Comparison of ENCODE assay signal across 9 mouse cellular contexts in the genomic region with DNA sequence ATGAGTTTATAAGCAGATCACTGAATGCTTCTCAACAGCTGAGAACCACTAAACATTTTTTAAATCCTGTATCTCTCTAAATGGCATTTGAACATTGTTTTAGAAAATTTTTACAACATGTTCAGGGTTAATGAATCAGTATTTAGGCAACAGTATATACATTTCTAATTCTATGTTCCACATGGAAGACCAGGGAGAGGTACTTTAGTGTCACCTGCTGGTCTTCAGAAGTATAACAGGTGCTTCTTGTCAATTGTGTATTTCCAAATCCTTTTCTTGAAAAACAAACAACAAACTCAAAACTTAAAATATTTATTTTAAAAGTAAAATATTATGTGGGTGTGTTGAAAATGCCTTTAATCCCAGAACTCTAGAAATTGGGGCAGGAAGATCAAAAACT. TPM values are rescaled to one million over a fixed set of nuclear protein-coding genes. Genes with fewer than 3 reads are reported as not detected.
DNase-seq lines count a peak whose midpoint lies in the region; ATAC-seq lines count a peak whose summit lies in the region.
"Had no signal": no experiment of that assay in that cellular context is flagged by ENCODE, and none has a peak within 500 bp of the region (broad histone marks: within the 10 kb centered on the region; RNA-seq: fewer than 3 reads in every experiment).

No protein-coding gene starts in this region.

- DNase-seq in midbrain, embryonic 14.5 days, result peak; percentile 76
- DNase-seq in ovary, postnatal 10 days (ENCODE audit: low spot score), result no peak
- DNase-seq in adrenal gland, adult 8-10 months, result no peak

- H3K27ac ChIP-seq in heart, embryonic 13.5 days (replicated peaks), result 0 out of 2 replicates have a peak overlapping the region, but pooled peaks have one; percentile 84
- H3K27ac ChIP-seq in heart, embryonic 11.5 days (ENCODE audit: low read depth, low read length), result no peak overlapping the region
- H3K27ac ChIP-seq in midbrain, embryonic 14.5 days (replicated peaks; ENCODE audit: low read depth, low read length), result no peak overlapping the region
- H3K27ac ChIP-seq in midbrain, embryonic 15.5 days, result no peak overlapping the region
- H3K27ac ChIP-seq: limb, embryonic 12.5 days had no signal

- H3K27me3 ChIP-seq in heart, embryonic 13.5 days (replicated peaks), result no peaks in the 10 kb centered on the region
- no peaks in the 10 kb centered on the region for H3K27me3 ChIP-seq in heart, embryonic 11.5 days (ENCODE audit: control insufficient read depth, insufficient read depth, low read length)
- no peaks in the 10 kb centered on the region for H3K27me3 ChIP-seq in midbrain, embryonic 14.5 days (ENCODE audit: control insufficient read depth, insufficient read depth, low read length)
- H3K27me3 ChIP-seq in midbrain, embryonic 15.5 days (replicated peaks), result no peaks in the 10 kb centered on the region
- H3K27me3 ChIP-seq: limb, embryonic 12.5 days had no signal

- H3K9ac ChIP-seq in heart, embryonic 13.5 days, result no peak overlapping the region
- no peak overlapping the region for H3K9ac ChIP-seq in heart, embryonic 11.5 days (ENCODE audit: low read depth, low read length)
- H3K9ac ChIP-seq in midbrain, embryonic 14.5 days (replicated peaks; ENCODE audit: low read length), result no peak overlapping the region
- no peak overlapping the region for H3K9ac ChIP-seq in midbrain, embryonic 15.5 days
- H3K9ac ChIP-seq: limb, embryonic 12.5 days had no signal

- peaks cover 13% of the 10 kb centered on the region for H3K4me1 ChIP-seq in heart, embryonic 13.5 days
- 0 out of 2 replicates have a peak, but pooled peaks cover 3% of the 10 kb centered on the region for H3K4me1 ChIP-seq in heart, embryonic 11.5 days (ENCODE audit: control insufficient read depth, insufficient read depth, low read length)
- H3K4me1 ChIP-seq in midbrain, embryonic 14.5 days (ENCODE audit: control insufficient read depth, insufficient read depth, low read length), result no peaks in the 10 kb centered on the region
- H3K4me1 ChIP-seq in midbrain, embryonic 15.5 days, result no peaks in the 10 kb centered on the region
- H3K4me1 ChIP-seq: limb, embryonic 12.5 days had no signal

- no peak for ATAC-seq in heart, embryonic 13.5 days (ENCODE audit: extremely low read depth, insufficient number of reproducible peaks, low FRiP score, low TSS enrichment)
- no peak for ATAC-seq in heart, embryonic 11.5 days (replicated peaks; ENCODE audit: insufficient number of reproducible peaks, low FRiP score, low TSS enrichment)
- no peak for ATAC-seq in midbrain, embryonic 14.5 days (ENCODE audit: low FRiP score, low TSS enrichment)
- ATAC-seq in midbrain, embryonic 15.5 days (replicated peaks), result no peak
- ATAC-seq in activated CD4-positive, CD25-positive, alpha-beta regulatory T cell, adult 4 months, result peak; percentile 76
- ATAC-seq in megakaryocyte-erythroid progenitor cell, adult 5-6 weeks (replicated peaks; ENCODE audit: low FRiP score, low TSS enrichment, poor library complexity, severe bottlenecking), result peak; percentile 71; the same call in 1 of the 2 replicates

- H3K4me2 ChIP-seq in heart, embryonic 13.5 days, result no peak overlapping the region
- H3K4me2 ChIP-seq in heart, embryonic 11.5 days, result no peak overlapping the region
- H3K4me2 ChIP-seq in midbrain, embryonic 14.5 days (ENCODE audit: low read length), result no peak overlapping the region
- H3K4me2 ChIP-seq in midbrain, embryonic 15.5 days, result no peak overlapping the region
- H3K4me2 ChIP-seq: limb, embryonic 12.5 days had no signal

- H3K9me3 ChIP-seq in heart, embryonic 13.5 days, result peaks cover 3% of the 10 kb centered on the region; the same call in 1 of the 2 replicates
- H3K9me3 ChIP-seq in heart, embryonic 11.5 days (replicated peaks; ENCODE audit: control insufficient read depth, low read length), result no peaks in the 10 kb centered on the region
- no peaks in the 10 kb centered on the region for H3K9me3 ChIP-seq in midbrain, embryonic 14.5 days (ENCODE audit: control insufficient read depth, low read length)
- no peaks in the 10 kb centered on the region for H3K9me3 ChIP-seq in midbrain, embryonic 15.5 days
- H3K9me3 ChIP-seq: limb, embryonic 12.5 days had no signal

- H3K36me3 ChIP-seq in heart, embryonic 13.5 days, result no peaks in the 10 kb centered on the region
- H3K36me3 ChIP-seq in heart, embryonic 11.5 days (ENCODE audit: control insufficient read depth, insufficient read depth, low read length), result no peaks in the 10 kb centered on the region
- H3K36me3 ChIP-seq in midbrain, embryonic 14.5 days (ENCODE audit: control insufficient read depth, insufficient read depth, low read length), result no peaks in the 10 kb centered on the region
- no peaks in the 10 kb centered on the region for H3K36me3 ChIP-seq in midbrain, embryonic 15.5 days (replicated peaks)
- H3K36me3 ChIP-seq: limb, embryonic 12.5 days had no signal

- H3K4me3 ChIP-seq in heart, embryonic 13.5 days, result no peak overlapping the region
- no peak overlapping the region for H3K4me3 ChIP-seq in heart, embryonic 11.5 days (ENCODE audit: low read depth, low read length)
- H3K4me3 ChIP-seq in midbrain, embryonic 14.5 days (replicated peaks; ENCODE audit: low read depth, low read length), result no peak overlapping the region
- no peak overlapping the region for H3K4me3 ChIP-seq in midbrain, embryonic 15.5 days
- H3K4me3 ChIP-seq: limb, embryonic 12.5 days had no signal

RNA-seq across cellular contexts. Expression of gene Heatr1, which starts 8.5 kb away (rescaled TPM):
- 8.8 and 10.1 TPM in 2 replicates for polyA plus RNA-seq in heart, embryonic 13.5 days (2015; fragmentation: Nextera tagmentation; extraction: Ambion mirVana)
- 15.1 and 16.6 TPM in 2 replicates for polyA plus RNA-seq in heart, embryonic 11.5 days (2014; fragmentation: Nextera tagmentation; extraction: Ambion mirVana)
- polyA plus RNA-seq in midbrain, embryonic 14.5 days (2014; fragmentation: Nextera tagmentation; extraction: Ambion mirVana), result 16.5 and 21.1 TPM in 2 replicates
- polyA plus RNA-seq in midbrain, embryonic 15.5 days (2015; fragmentation: Nextera tagmentation; extraction: Ambion mirVana), result 14.0 and 14.2 TPM in 2 replicates
- 10 to 100 TPM; 32.3 to 42.5 TPM for polyA plus RNA-seq in activated CD4-positive, CD25-positive, alpha-beta regulatory T cell, adult 4 months (2017; shearing (Covaris generic))
- 69.9 and 127 TPM in 2 replicates for total RNA-seq in megakaryocyte-erythroid progenitor cell, adult 5-6 weeks (2014; fragmentation: Nextera tagmentation)
- total RNA-seq in megakaryocyte-erythroid progenitor cell, adult 5-6 weeks (2017), result 129 and 130 TPM in 2 replicates
- total RNA-seq in adrenal gland, adult 8-10 months (2022), result 10 to 100 TPM; 33.3 to 45.0 (median 35.6) TPM

RNA-seq across cellular contexts. Expression of gene Actn2, which starts 45.7 kb away (rescaled TPM):
- polyA plus RNA-seq in heart, embryonic 13.5 days (2015; fragmentation: Nextera tagmentation; extraction: Ambion mirVana), result 1,324 and 1,364 TPM in 2 replicates
- polyA plus RNA-seq in heart, embryonic 11.5 days (2014; fragmentation: Nextera tagmentation; extraction: Ambion mirVana), result 1,008 and 1,229 TPM in 2 replicates
- 1.7 and 1.8 TPM in 2 replicates for polyA plus RNA-seq in midbrain, embryonic 14.5 days (2014; fragmentation: Nextera tagmentation; extraction: Ambion mirVana)
- polyA plus RNA-seq in midbrain, embryonic 15.5 days (2015; fragmentation: Nextera tagmentation; extraction: Ambion mirVana), result 2.8 and 4.6 TPM in 2 replicates
- polyA plus RNA-seq in activated CD4-positive, CD25-positive, alpha-beta regulatory T cell, adult 4 months (2017; shearing (Covaris generic)), result 10 to 100 TPM in 1 of 2 experiments, 1 to 10 TPM in 1; 4.9 to 10.4 TPM
- total RNA-seq in megakaryocyte-erythroid progenitor cell, adult 5-6 weeks (2014; fragmentation: Nextera tagmentation), result not detected in 2 replicates
- not detected in 2 replicates for total RNA-seq in megakaryocyte-erythroid progenitor cell, adult 5-6 weeks (2017)
- total RNA-seq in adrenal gland, adult 8-10 months (2022), result 1 to 10 TPM in 3 of 4 experiments, under 1 TPM in 1; 0.45 to 2.4 (median 1.7) TPM

Comparison
In these comparisons a context has a peak if more than half of its experiments do, and no peak if none do; other contexts are left out.
1. ATAC-seq: peak in activated CD4-positive, CD25-positive, alpha-beta regulatory T cell, adult 4 months (single experiment) and megakaryocyte-erythroid progenitor cell, adult 5-6 weeks (single experiment); none in heart, embryonic 13.5 days (single experiment), heart, embryonic 11.5 days (single experiment), midbrain, embryonic 14.5 days (single experiment) and midbrain, embryonic 15.5 days (single experiment).
2. RNA of gene Actn2, which starts 45.7 kb away (polyA plus RNA-seq): 1,324 to 1,364 TPM in heart, embryonic 13.5 days and 1,008 to 1,229 TPM in heart, embryonic 11.5 days; 4.9 to 10.4 TPM in activated CD4-positive, CD25-positive, alpha-beta regulatory T cell, adult 4 months, 2.8 to 4.6 TPM in midbrain, embryonic 15.5 days and 1.7 to 1.8 TPM in midbrain, embryonic 14.5 days; every median in the first group is over 10 times any median in the second.